Mouse (Mus musculus): Measurements from ENCODE around the gene Unc5cl.

The Unc5cl gene

DNA sequence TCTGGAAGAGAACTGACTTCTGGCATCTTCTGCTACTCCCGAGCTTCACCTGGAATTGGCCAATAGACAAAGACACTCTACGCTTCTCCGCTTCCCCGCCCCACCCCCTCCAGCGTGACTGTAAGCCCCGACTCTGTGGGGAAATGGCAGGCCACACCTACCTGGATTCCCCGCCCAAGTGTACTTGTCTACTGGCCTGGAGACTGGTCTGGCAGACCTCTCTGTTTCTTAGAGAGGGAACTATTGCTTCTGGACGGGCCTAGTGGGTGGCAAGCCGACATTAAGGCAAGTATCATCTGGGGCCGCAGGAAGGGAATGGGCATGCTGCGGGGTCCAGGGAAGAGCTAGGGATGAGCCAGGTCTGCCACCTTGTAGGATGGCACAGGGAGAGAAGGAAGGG lies at the start of gene Unc5cl:
Unc5cl (plus strand) TSS at position 214 of the 400 bp plus-strand sequence.
- in situ Hi-C loops (cut with MboI, MseI): no loop called here

DNA sequence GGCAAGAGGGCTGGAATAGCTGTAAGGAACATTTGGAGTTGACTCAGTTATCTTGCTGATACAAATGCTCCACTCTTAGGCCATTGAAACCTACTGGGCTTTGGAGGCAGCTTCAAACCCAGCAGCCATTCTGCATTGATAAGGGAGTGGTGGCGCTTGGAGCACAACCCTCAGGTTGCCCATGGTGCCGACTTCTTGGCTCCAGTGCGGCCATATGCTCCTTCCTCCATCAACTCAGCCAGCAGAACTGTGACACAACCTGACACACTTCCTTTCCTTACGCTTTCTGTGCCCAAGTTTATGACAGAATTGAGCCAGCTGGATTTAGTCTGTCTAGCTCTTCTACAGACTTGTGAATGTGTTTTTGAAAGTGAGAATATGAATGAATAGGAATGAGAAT lies 47.5 kb upstream of the Unc5cl start:
- in situ Hi-C loops (cut with MboI, MseI): no loop called here

DNA sequence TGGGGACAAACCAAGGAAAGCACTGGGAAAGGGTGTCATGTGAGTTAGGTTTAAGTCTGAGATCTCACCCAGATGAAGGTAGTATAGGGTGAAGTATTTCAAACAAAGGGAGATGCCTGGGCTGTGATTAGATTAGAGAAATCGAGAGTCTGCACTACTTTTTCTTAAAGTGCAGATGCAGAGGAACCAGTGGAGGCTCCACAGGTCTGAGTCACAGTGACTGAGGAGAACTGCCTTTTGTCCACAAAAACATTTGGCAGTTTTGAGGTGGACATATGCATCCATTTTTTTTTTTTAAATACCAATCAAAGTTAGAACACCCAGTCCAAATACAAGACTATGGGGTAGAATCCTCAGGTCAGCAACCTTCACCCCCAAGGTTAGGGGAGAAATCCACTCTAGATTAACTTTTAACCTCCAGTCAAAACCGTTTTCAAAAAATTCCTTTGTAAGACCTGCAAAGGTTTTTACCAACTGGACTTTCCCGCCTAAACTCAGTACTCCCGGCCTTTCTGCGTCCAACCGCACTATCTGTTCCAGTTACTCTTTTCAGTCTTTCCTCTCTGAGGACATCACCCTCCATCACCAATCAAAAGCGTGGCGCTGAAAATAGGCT lies 46.7 kb upstream of the Unc5cl start:
- in situ Hi-C loops (cut with MboI, MseI): no loop called here

DNA sequence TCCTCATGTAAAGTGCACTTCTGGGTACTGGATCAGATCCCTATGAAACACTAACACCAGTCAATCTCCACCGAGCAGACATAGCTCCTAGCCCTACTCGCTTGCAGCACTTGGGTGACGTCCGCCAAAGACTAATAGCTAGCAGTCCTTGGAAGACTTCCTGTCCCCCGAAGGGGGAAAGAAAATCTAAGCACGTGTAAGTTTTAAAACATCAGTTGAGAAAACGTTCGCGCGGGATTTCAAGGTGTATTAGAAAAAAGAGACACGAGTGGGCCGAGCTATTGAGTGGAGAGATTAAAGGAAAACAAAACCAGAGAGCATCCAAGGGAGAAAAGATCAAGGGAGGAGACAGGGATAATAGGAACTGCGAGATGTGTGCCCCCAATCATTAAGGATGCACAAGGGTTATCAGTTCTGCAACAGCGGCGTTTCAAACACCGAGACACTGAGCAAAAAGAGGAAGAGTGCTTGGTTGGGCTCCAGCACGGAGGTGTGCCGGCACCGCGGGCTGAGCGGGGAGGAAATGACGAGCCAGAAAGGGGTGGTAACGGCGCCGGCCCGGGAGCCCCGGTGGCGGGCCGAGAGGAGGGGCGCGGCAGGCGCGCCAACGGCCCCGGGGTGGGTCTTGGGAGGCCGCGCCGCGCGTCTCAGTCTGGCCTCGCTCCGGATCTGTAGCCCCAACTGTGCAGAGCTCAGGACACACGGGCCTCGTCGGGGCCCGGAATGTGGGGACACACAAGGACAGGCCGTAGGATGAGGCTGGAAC lies 46.0 kb upstream of the Unc5cl start:
- in situ Hi-C loops (cut with MboI, MseI): no loop called here

DNA sequence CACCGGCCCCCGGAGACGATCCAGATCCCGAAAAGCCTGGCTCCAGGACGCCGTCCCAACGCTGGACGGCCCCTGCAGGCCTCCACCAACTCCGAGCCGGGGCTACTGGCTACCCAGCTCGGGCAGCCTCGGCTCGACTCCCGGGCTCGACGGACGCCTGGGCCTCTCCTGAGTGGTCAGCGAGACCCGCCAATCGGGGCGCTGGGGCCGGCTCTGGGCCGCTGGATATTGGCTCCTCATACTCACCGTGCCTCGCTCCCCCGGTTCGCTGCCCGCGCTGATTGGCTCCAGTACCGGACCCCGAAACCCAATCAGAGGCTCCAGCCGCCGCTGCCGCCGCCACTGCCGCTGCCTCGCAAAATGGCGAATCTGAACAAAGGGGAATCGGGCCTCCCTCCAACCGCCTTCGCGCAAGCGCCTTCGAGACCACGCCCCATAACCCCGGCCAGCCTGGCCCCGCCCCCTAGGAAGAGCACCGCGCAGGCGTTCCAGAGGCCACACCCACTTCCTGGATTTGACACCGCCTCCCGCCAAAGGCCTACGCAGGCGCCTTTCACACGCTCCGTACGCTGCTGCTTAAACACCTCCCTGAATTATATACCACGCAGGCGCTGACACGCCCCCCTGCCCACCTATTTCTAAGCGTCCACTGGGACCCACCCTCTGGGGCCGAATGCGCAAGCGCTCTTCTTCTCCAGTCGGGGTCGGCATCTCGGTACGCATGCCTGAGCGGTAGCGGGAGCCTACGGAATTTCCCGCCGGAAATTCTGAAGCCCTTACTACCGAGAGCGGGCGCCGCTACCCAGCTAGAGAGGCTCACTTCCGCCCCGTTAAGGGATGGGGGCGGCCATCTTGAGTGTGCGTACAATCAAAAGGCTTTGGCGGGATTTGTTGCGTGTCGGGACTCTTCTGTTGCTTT lies 45.1 kb upstream of the Unc5cl start, which contains the start of the genes Nfya and Oard1:
Nfya (minus strand) TSS at position 527 of the 919 bp plus-strand sequence.
Oard1 (plus strand) TSS at position 635 of the 919 bp plus-strand sequence.
- in situ Hi-C loops (cut with MboI, MseI): no loop called here

DNA sequence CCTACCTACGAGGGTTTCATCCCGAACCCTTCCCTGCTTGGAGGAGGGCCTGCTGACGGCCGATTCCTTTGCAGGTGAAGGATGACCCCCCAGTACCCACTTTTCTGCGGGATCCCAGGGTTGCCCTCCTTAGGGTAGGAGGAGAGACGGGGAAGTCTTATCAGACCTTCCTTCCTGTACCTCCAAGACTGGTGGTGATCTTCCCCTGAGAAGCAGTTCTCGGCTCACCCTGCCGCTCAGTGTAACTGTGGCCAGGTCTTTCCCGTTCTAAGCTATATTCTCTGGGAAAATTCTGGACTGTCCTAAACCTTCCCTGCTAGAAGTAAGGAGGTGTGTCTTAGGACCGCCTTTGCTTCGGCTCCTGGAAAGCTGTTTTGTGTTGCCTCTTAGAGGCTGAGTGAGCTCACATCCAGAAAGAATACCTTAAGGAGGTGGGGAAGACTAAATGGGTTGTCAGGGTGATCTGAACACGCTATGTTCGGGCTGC lies 44.4 kb upstream of the Unc5cl start:
- in situ Hi-C loops (cut with MboI, MseI): no loop called here

DNA sequence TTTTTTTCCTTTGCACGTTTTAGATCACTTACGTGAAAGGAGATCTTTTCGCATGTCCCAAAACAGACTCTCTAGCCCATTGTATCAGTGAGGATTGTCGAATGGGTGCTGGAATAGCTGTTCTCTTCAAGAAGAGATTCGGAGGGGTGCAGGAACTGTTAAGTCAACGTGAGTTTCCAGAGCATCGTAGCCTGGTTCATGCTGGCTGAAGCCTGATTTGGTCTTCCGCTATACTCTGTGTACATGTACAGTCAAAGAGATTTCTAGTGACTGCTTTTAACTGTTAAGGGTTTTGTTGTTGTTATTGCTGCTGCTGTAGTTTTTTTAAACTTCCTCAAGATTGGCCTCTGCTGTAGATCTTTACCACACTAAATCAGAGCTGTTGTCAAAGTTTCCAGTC lies 43.5 kb upstream of the Unc5cl start:
- in situ Hi-C loops (cut with MboI, MseI): no loop called here

DNA sequence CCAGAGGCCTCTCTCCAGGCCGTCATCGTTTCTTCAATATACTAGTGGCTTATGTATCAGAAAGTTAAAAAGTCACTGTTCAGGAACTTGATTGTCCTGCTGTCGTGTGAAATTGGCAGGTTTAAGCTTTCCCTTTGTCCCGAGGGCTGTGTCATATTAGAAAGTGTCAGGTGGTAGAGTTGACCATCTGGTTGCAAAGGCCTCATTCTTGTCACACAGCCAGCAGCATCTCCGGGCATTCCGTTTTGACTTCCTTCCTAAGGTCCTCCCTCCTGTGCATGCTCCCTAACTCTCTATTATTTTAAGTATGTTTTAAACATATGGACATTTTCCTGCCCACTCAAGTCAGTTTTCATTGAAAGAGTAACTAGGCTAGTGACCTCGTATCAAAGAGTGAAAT lies 38.7 kb upstream of the Unc5cl start:
- in situ Hi-C loops (cut with MboI, MseI): no loop called here

DNA sequence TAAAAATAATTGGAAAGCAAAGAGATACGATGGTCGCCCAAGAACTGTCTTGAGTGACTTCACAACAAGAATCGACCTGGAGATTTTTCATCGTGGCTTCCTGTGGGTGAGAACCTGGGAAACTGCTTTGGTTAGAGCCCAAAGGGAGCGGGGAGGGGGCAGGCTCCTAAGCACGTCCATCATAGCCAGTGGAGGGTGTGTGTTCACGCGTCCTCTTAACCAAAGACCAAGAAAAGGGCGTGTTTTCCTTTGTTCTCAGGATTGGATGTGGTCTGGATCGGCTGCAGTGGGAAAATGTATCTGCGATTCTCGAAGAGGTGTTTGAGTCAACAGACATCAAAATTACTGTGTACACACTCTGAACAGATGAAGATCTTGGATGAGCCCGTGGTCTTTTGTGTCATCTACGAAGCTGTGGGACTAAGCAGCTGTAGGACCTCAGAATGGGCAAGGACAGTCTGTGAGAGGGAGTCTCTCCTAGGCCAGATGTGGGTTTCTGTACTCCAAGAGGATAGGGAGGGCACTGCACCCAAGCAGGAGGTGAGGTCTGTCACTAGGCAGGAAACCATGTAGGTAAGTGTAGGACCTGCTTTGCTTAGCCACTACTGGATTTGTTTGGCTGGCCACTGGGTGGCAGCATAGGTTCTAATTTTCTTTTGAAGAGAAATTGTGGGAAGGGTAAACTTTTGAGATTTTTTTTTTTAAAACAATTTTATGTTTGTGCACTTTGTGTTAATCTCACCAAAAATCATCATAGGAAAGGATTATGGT lies 38.1 kb upstream of the Unc5cl start:
- in situ Hi-C loops (cut with MboI, MseI): no loop called here

DNA sequence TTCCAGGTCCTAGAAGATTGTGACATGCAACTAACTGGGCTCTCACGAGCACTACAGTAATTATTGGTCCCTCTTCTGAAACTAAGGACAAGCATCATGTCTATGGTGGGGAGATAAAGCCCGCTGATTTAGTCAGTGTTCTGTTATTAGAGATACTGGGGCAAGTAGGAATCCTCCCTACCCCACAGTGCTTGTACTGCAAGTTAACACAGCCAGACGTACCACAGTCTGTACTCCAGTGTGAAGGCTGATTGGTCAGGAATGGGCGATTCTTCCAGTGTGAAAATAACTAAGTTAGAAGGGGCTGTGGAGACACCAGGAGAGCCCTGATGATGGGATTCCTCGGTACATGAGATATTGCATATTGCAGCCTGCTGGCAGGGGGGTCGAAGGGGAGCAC lies 37.2 kb upstream of the Unc5cl start:
- in situ Hi-C loops (cut with MboI, MseI): no loop called here

DNA sequence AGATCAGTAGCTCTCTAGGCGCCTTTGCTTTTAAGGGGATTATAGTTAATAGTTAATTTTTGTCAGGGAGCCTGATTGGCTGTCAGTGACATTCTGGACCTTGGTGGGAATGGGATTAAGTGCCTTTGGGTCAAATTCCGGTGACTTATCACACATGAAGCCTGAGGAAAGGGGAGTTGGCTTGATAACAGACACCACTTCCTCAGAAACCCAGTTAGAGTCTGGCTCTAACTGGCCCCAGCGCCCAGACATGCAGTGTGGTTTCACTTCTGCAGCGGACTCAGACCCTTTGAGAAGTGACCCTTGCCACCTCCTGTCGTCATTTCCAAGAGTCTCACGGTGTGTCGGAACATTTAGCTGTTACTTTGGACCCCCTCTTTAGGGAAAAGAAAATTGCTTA lies 36.5 kb upstream of the Unc5cl start:
- in situ Hi-C loops (cut with MboI, MseI): no loop called here

DNA sequence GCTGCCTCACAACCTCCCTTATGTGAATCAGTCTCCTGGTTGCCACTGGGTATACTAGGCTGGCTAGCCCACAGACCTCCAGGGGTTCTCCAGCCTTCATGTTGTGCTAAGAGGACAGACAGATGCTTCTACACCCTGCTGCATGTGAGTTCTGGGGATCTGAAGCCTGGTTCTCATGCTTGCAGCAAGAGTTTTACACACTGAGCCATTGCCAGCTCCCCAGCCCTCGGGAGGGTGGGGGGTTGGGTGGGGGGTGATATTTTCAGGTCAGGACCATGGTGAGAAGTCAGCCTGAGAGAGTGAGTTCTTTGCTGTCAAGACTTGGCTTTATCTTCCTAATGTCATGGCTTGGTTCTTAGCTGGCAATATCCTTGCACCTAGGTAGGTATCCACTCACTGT lies 35.9 kb upstream of the Unc5cl start:
- in situ Hi-C loops (cut with MboI, MseI): no loop called here

DNA sequence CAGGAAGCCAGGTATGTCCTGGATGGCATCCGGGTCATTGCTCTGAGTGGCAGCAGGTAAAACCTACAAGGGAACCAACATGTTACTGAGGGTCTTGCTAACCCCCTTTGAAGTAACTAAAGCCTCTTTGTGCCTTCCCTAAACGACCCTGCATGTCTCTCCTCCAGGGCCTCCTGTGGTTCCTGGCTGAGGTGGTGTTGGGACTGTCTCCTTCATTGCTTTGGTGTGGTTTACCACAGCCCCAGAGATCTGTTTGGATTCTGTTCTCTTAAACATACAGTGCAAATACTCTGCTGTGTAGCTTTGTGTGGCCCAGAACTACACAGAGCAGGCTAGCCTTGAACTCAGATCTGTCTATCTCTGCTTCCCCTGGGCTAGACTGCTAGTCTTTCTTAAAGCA lies 35.1 kb upstream of the Unc5cl start:
- in situ Hi-C loops (cut with MboI, MseI): no loop called here

DNA sequence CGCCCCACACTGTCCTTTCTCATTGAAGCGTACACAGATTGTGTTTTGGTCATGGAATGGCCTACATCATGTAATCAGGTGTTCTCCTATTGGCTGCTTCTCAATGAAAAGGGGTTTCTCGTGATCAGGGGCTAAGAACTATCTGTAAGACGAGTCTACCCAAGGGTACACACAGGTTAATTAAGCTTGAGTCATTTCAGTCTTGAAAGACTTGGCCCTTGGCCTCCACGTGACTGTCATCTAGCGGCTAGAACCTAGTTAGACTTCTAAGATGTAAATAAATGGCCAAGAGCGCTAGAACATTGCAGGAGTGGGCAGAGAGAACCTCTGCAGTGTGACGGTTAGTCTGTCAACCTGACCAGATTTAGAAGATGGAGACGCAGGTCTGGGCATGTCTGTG lies 30.5 kb upstream of the Unc5cl start:
- in situ Hi-C loops (cut with MboI, MseI): no loop called here

DNA sequence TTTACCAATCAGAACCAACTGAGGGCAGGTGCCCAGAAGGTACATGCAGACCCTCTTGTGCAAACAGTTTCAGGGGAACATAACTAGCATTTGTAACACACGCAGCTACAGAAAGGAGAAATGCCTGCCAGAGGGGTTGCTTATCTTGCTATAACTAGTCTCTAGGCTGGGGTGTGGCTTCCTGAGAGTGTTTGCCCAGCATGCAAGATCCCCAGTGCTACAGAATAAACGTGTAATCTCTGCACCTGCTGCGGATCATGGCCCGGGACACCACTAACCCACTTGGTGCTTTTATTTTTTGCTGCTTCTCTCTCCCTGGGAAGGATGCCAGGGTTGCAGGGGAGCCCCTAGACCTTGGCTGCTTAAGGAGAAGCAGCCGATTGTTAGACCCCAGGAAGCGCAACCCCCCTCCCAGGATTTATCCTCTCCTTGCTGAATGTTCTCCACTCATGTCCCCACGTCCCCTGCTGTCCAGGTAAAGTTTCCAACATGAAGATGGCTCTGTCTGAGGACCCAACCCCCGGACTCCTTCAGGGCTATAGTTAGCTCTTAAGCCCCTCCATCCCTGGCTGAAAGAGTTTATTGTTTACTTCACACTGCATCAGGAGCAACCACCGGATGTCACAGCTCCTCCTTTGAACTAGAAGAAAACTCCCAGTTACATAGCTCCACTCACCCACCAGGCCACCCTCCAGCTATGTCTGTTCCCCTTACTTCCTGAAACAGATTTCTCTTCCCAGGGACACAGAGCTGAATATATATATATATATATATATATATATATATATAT lies 28.7 kb upstream of the Unc5cl start:
- in situ Hi-C loops (cut with MboI, MseI): no loop called here

DNA sequence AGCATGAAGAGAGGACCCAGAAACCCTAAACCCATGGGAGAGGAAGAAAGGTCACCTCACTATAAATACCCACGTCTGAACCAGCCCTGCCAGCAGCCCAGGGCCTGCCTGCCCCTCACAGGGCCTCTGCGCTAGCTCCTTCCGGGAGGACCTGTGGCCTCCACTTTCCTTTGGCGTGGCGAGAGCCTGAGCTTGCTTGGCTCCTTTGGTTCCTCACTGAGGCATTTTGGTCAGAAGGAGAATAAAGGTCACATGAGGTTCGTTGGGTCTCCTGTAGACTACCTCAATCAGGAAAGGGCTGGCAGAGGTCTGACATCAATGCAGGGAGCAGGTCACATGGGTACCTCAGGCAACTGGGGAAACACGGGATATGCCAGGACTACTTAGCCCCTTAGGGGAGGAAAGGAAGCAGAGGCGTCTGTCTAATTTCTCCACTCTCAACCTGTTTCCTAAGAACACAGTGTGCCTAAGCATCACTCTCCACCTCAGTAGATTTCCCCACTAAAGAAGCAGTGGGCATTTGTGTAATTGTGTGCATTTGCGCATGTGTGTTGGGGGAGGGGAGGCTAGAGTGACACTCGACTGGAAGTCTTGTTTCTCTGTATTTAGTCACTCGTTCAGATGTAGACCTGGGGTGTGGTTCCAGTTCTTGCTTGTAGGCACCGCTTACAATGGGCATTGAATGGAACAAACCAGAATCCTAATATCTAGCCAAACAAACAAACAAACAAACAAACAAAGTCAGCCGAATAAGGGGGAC lies 27.5 kb upstream of the Unc5cl start:
- in situ Hi-C loops (cut with MboI, MseI): no loop called here

DNA sequence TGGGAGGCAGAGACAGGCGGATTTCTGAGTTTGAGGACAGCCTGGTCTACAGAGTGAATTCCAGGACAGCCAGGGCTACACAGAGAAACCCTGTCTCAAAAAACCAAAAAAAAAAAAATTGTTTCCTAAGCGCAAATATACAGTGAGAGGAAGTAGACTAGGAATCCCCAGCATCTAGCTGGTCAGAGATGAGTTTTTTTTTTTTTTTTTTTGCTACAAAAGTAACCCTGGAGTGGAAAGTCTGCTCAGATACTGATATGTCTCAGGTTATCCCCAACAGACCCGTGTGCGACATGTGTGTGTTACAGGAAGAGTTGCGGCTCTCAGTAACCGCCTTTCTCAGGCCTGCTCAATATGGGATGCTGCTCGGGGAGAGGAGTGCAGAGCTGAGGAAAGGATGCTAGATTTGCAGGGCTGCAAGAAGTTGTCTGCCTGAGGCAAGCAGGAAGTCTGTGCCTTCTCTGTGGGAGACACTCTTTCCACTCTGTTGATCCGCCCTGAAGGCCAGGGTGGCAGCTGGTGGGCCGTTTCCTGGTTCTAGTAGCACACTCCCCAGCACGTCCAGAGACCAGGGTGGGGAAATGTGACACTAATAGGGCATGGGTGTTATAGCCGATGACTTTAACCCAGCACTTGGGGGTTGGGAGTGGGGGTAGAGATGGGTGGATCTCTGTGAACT lies 26.7 kb upstream of the Unc5cl start:
- in situ Hi-C loops (cut with MboI, MseI): no loop called here

DNA sequence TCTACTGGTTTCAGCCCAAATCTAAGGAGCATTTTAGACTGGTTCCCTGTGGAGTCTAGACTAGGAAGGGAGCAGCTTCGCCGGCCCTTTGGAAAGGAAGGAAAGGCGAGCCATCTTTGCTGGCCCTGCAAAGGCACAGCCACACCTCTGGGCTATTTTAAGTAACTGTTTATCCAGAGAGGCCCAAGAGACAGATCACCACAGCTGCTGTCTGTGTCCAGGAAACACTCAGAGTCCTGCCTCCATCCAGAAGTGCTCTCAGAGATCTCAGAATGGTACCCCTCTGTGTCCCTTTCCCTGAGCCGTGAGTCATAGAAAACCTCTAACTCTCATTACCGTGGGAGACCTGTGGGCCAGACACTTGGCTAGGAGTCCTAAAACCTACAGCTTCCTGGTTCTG lies 24.3 kb upstream of the Unc5cl start:
- in situ Hi-C loops (cut with MboI, MseI): loop anchor here (10.0 kb wide), 1 partner anchor 174 kb away; no protein-coding TSS in a partner anchor

DNA sequence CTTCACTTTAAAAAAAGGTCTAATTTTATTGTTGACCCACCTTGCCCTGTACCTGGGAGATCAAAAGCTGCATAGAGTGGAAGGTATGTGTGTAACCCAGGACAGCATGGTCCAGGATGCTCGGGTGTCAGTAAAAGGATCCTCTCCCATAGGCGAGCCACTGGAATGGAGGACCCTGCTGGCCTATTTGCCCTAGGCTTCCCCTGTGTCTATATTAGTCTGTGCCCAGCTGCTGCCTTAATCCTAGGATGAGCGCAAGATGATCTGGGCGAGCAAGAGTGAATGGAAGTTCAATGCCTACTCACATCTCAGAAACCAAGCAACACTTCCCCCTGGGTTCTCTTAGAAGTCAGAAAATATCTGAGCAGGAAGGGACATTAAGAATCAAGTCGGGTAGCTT lies 23.6 kb upstream of the Unc5cl start:
- in situ Hi-C loops (cut with MboI, MseI): loop anchor here (10.0 kb wide), 1 partner anchor 174 kb away; no protein-coding TSS in a partner anchor

Measured in T-helper 2 cell (primary cell).